Mouse (Mus musculus): ENCODE results near the gene Sf3a2.
"Not testable (repeated sequence)": the region's sequence is repeated elsewhere in the genome, so short reads cannot be mapped to it uniquely, and the experiment has no call there.

The Sf3a2 gene

DNA sequence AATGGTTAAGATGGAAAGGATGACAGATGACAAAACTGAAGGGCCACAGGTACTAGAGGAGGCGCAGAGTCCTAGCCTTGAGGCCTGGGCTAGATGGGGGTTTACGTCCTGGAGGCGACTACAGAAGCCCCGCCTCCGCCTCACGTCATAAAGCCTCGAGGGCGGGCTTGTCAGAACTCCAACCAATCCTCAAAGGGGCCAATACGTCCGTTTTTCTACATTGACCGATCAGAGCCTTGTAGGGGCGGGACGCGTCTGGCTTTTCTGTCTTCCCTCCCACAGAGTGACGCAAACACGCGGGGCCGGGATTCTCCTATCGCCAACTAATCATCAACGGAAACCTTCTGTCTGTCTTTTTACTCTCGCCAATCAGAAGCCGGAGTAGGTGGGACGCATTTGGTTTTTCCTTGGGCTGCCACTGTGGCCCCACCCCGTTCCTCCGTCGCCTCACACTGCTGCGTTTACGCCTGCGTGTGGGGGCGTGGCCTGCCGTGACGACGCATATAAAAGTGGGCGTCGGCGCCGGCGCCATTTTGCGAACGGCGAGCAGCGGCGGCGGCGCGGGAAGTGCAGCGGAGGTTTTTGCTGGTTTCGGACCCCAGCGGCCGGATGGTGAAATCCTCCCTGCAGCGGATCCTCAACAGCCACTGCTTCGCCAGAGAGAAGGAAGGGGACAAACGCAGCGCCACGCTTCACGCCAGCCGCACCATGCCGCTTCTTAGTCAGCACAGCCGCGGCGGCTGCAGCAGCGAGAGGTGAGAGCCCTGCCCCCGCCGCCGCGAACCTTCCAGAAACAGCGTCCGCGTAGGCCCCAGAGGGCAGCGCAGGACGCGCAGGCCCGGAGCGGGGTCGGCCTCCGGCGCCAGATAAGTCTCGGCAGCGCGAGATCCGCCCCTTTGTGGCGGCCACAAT lies 28.4 kb downstream of the Sf3a2 start, which contains the start of gene Oaz1:
Gene Oaz1, plus strand, starts transcription at position 506 of the 912 bp plus-strand sequence.
- peak; percentile 98 for DNase-seq

DNA sequence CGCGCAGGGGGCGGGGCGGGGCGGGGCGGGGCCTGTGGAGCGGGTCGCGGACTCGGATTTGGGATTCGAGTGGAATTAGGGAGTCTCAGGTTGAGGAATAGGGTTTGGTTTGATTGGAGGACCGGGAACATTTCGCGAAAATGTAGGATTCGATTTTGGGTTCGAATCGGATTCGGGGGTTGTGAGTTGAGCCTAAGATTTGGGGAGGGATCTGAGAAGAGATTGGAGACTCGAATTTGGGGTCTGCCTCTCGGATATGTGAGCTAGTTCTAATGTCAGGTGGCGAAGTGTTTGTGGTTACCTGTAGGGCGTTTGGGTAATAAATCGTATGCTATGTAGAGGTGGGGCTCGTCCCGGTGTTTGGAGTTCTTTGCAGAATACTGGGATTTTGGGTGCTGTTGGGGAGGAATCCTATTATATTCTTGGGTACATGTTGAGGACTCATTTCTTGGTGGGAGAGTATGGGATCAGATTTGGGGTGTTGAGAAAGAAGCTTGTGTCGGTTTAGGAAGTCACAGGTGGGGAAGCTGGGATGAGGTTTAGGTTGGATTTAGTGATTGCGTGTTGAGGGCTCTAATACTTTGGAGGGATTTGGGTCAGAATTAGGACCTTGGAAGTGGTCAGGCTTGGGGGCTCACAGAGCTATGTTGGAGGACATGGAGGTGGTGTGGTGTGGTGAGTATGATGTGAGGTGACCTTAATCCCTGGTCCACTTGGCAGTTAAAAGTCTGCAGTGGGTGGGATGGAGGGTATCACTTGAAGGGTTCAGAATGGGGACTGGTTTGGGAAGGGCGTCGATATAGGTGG lies 29.3 kb downstream of the Sf3a2 start:
- no peak for DNase-seq

DNA sequence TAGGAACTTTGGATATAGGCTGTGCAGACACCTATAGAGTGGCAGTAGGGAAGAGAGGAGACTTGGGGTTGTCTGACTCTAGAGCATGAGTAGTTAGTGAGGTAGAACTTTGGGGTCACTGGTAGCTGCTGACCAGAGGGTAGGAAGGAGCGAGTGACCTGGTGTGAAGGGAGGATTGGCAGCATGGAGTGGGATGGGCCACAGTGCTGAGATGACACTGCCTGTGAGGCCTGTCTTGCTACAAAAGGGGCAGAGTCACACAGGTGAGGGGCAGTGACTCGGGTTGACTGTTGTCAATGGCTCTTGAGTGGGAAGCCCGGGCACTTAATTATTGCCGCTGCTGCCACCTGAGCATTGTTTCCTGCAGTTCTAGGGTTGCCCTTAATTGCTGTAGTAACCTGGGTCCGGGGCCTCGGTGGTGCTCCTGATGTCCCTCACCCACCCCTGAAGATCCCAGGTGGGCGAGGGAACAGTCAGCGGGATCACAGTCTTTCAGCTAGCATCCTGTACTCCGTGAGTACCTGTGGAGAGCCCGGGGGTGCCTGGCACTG lies 29.9 kb downstream of the Sf3a2 start:
- no peak for DNase-seq

DNA sequence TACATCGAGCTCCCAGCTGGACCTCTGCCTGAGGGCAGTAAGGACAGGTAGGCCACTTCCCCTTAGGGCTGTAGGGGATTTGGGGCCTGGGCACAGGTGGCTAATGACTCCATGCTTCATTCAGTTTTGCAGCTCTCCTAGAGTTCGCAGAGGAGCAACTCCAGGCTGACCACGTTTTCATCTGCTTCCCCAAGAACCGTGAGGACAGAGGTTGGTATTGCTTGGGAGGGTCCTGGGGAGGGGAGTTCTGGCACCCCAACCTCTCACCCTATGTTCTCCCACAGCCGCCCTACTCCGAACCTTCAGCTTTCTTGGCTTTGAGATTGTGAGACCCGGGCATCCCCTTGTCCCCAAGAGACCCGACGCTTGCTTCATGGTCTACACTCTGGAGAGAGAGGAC lies 30.6 kb downstream of the Sf3a2 start:
- DNase-seq: not testable (repeated sequence)

DNA sequence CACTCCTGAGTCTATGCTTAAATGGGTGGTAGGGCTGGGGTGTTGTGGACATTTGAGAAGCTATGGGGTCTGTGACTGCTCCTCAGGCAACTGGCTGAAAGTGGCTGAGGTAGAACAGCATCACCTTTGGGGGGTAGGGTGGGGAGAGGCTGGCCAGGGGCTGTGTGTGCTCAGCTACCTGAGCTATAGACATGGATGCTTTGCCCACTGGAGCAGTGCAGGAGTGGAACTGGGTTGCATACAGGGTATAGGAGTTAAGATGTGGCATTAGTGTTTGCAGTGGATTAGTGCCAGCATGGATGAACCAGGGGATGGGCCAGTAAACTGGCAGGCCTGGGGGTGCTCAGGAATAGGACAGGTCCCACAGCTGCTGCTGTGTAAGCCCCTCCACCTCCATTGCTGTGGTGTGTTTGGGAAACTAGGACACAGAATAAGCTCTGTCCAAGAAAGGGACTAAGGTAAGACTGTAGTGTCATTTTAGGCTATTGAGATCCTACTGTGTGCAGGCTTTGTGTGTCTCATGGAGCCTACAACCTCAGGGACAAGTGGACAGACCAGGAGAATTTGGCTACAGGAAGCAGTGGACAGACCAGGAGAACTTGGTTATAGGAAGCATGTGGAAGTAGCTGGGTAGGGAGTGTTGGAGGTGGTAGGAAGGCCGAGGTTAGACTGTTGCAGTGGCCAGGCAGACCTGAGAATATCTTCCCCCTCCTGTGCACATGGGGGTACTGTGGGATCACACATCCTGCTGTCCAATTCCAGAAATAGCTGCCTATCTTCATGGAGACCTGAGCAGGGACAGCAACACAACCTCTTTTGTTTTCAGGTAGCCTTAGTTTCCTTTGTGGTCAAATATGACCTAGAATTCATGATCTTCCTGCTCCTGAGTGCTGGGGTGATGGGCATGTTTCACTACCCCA lies 31.6 kb downstream of the Sf3a2 start:
- no peak for DNase-seq

DNA sequence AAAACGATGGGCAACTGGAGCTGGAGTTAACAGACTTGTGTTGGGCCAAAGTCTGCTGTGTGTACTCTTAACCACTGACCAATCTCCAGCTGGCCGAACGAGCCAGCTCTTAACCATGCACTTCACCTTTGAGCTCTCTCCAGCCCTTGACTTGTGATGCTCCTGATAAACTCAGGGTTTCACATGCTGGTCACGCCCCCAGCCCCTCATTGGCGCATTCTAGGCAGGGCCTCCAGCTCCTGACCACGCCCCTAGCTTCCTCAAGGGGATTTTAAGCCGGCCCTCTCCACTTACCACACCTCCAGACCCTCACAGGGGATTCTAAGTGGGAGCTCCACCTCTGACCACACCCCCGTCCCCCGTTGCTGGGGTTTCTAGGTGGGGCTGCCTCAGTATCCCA lies 33.1 kb downstream of the Sf3a2 start:
- peak; percentile 75 for DNase-seq

DNA sequence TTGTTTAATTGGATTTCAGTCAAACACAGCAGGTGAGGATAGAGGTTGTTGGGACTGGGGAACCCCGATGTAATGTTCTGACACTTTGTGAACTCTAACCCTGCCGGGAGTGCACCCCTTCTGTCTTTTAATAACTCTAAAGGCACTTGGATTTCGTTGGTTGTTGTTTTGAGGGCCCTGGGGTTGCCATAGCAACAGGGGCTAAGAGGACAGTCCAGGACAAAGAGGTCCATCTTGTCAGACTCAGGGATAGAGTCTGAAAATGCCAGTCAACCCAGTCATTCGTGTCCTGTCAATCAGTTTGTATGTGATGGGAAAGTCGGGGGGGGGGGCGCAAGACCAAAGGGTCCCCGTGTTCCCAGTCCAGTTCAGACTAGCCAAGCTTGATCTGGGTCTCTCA lies 34.8 kb downstream of the Sf3a2 start:
- no peak for DNase-seq

DNA sequence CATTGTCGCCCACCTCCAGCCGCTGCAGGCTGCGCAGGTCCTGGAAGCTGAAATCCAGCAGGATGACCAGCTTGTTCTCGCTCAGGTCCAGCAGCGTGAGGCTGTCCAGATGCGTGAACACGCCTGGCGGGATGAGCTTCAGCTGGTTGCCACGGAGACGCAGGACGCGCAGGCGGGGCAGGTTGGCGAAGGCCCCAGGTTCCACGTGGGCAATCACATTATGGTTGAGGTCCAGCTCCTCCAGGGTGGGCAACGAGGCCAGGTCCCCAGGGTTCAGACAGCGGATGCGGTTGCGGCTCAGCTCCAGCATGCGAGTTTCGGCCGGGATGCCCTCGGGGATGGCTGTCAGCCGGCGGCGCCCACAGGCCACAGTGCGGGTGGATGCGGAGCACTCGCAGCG lies 37.6 kb downstream of the Sf3a2 start:
- DNase-seq: no peak

DNA sequence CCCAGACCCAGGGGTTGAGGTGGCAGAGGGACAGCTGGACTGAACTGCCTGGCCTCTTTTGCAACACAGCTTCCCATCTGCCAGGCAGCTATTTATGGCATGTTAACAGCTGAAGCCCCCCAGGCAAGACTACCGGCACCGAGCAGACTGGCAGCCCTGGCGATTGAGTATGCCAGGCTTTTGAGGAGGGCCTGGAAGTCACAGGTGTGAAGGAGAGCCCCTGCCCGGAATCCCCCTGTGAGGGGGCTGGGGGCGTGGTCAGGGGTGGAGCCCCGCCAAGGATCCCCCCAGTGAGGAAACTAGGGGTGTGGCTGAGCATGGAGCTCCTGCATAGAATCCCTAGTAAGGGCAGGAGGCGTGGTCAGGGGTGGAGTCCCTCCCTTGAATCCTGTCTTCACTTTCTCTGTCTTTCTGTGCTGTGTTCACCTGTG lies 39.0 kb downstream of the Sf3a2 start:
- no peak for DNase-seq

DNA sequence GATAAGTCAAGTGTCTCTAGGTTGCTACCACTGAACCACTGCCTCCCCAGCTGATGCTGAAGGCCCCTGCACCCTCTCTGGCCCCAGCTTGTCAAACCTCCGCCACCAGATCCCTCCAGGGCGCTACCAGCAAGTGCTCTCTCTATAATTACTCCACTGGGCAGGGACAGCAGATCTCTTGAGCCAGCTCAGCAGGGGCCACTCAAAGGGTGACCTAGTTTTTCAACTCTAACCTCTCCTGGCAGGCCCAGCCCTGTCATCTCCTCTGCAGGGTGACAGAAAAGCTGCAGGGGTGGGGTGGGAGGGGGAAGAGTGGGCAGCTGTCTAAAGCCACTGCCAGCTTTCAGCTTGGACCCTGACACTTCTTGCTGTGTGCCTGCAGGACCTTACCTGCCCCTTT lies 39.8 kb downstream of the Sf3a2 start:
- DNase-seq: no peak

DNA sequence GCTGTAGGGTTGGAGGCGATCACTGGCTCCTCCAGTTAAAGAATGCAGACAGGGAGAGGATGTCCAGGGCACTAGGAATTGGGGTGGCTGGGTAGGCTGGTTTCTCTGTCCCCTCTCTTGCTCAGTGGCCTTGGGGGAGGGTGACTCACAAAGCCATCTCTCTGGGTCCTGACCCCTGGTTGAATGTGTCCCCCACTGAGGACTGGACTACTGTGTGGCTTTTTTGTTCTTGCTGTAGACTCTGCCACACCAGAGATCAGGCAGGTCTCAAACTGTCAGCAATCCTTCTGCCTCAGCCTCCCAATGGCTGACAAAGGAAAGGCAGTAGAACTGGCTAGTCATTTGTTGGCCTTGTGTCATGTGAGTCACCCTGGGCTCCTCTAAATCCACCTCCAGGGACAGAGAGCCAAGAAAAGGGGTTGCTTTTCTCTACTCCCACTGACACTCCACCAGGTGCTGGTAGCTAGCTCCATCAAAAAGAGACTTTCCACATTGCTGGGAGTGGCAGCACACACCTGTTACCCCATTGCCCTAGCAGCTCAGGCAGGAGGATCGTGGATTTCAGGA lies 40.4 kb downstream of the Sf3a2 start:
- DNase-seq: no peak

DNA sequence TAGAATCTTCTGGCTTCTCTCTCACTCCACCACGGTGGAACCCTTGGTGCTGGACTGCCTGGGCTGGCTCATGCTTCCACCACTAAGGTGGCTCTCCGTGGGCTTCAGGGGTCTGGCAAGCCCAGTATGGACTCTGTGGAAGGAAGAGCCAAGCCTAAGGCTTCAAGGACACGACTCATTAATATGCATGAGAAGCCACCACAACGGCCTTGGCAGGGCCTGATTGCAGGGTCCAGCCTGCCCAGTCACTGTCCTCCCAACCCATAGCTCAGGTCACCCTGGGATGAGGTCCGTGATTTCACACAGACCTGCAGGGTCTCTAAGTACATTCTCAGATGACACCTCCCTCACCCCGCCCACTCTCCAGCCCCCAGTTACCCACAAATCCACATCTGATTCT lies 41.9 kb downstream of the Sf3a2 start:
- no peak for DNase-seq

DNA sequence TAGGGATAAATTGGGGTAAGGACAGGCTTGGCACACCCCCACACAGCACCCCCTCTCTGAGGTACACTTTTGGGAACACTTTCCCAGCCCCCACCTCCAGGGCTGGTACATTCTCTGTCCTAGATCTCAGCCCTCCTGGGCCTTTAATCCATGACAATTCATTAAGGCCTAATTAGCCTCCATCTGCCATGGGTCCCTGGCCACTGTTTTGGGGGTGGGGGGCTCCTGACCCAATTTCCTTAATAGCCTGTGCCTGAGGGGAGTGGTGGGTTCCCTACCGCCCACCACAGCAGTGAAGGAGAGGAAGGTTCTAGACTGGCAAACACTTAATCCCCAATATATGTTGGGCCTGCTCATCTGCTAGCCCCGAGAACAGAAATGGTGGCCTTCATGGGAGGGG lies 43.7 kb downstream of the Sf3a2 start:
- DNase-seq: no peak

DNA sequence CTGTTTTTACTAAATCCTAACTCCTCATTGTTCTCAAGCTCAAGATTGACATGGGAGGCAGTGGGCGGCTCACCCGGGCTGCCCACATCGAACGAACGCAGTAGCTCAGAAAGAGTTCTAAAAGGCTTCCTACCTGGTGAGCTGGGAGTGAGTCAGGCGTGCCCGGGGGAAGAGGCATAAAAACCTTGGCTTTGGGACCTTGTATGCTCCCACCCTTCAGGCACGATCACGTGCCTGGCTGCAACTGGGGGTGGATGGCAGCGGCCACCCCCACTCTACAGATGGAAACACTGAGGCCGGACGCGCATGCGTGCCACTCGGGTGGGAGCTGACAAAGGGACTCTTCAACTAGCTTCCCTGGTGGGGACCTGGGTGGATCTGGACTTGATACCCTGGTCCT lies 44.3 kb downstream of the Sf3a2 start:
- DNase-seq: no peak

DNA sequence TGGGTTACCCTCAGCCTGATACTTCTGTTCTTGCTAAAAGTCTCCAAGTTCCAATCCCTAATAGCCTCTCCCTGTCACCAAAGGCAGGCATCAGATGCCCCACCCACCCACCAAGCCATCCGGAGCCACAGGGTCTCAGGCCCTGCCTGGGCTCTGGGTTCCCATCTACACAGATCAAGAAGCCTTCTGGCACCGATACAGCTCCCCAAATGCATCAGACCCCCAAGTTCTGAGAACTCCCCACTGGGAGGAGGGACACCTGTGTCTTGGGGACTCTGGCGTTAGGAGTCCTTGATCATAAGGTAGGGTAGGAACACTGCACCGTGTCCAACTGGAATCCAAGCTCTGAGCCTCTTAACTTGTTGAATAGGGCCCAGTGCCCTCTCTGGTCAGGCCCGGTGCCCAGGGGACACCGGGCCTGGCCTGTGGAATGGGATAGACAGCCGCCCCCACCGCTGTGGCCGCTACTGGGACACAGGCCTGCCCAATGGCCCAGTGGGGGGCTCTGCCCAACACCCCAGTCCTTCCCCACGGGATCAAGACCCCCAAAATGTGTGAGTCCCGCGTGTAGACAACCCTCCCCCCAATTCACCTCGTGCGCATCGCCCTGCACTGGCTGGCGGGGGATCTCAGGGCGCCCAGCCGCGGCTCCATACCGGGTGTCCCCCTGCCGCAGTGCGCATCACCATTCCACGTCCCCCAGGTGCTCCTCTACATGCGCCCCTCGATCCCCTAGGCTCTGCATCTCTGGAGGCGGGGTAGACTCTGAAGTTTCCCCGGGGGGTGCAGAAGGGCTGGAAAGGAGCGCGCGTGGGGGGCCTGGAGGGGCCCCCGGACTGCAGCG lies 45.3 kb downstream of the Sf3a2 start:
- DNase-seq: no peak

DNA sequence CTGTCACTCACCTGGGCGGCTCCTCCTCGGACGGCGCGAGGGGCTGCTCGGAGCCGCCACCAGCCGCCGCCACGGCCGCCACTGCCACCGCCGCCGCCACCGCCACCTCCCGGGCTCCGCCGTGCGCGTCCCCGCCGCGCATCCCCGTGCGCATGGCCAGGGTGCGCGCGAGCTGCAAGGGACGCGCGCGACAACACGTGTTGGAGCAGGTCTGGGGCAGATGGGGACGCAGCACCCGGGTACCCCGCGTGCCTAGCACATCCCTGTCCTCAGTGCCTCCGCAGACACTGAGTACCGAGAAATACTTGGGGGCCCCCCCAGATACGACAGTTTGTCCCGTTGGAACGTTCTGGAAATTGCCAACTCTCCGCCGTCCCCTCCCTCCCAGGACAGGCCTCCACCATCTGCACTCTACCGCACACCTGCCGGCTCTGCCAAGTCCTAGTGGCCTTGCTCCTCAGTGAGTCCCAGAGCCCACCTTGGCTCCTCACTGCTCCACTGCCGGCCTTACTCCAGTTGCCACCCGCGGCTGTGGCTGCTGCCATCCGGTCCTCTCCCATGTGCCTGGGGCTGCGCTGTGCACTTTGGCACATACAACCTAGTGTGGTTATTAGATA lies 46.0 kb downstream of the Sf3a2 start, which contains the start of gene Lingo3:
Gene Lingo3, minus strand, starts transcription at position 109 of the 617 bp plus-strand sequence.
- DNase-seq: no peak

DNA sequence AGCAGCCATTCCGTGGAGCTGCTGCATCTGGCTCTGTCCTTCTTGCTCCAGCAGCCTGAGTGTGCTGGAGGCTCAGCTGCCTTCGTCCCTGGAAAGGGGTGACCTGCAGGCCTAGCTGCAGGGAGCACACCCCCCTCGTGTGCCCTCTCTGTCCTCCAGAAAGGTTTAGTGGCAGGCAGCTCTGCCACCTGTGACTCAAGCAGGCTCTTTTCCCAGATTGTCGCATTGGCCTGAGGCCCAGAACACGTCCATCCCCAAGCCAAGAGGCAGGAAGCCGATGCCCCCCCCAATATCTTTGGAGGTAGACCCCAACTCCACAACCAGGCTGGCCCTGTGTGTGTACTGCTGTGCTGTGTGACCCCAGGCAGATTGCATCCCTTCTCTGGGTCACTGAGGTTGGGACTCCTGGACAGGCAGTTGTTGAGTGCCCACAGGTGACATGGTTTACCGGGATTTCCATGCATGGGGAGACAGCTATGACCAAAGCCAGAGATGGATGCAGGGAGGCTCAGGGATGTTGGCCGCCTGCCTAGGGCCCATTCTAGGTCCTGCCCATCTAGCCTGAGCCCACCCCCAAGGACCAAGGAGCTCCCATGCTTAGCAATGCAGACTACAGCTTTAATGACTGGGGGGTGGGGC lies 47.2 kb downstream of the Sf3a2 start:
- no peak for DNase-seq

DNA sequence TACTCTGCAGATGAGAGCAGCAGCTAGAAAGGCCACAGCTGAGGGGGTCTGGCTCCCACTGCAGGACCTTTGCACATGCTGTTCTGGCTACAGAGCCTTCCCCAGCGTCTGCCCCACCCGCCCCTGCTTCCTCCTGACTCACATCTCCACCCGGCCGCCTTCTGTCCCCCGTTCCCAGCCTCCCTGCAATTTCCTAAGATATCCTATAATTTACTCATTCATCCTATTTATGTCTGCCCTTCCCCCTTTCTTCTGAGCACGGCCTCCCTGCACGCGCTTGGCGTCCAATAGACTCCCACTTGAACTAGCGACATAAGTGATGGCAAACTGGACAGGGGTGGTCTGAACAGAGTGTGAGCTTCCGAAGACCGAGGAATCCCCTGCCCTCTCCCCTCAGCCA lies 47.7 kb downstream of the Sf3a2 start:
- no peak for DNase-seq

DNA sequence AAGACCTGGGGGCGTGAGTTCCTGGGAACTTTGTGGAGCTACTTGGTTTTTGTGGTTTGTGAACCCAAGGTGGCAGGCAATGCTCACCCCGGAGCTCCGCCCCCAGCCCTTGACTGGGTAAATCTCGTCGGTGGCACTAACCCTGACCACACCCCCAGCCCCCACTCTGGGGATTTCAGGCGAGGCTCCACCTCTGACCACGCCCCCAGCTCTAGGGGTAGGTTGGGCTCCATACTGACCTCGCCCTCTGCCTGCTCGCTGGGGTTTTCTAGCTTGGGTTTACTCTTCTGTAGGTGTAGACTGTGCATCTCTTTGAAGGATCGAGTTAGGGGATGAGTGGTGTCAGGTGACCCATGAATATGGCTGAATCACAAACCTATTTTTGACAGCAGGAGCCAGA lies 50.6 kb downstream of the Sf3a2 start:
- peak; percentile 82 for DNase-seq

Data from thymus, postnatal 14 days (tissue).